Mouse (Mus musculus) heart, postnatal 0 days (tissue): ENCODE measurements around the gene Syt1. TPM values are rescaled to one million over a fixed set of nuclear protein-coding genes. Genes with fewer than 3 reads are reported as not detected.

ENCODE experiments used
- ATAC-seq: fragments of 200-750 bp; cut with Nextera tagmentation; 2 replicates; pipeline ENCODE4 v1.8.0; 2017; ENCODE audit warnings: low read depth, moderate number of reproducible peaks, moderate library complexity; ENCODE audit not compliant: insufficient read depth
- DNase-seq: peaks from one replicate; pipeline ENCODE4 v3.0.0-alpha.2; 2016; ENCODE audit warnings: low spot score
- H3K27ac ChIP-seq: fragments of 300-500 bp; sonication (generic); 2 replicates; pipeline ENCODE4 v1.5.1; 2014; ENCODE audit warnings: low read depth, mild to moderate bottlenecking
- H3K27me3 ChIP-seq: fragments of 300-500 bp; sonication (generic); 2 replicates; pipeline ENCODE4 v1.6.1; 2014; ENCODE audit warnings: low read length, mixed read lengths; ENCODE audit not compliant: control insufficient read depth, insufficient read depth
- H3K36me3 ChIP-seq: fragments of 300-500 bp; sonication (generic); replicated peaks from 2 replicates; pipeline ENCODE4 v1.6.1; 2014; ENCODE audit warnings: low read length, mixed read lengths; ENCODE audit not compliant: control insufficient read depth, insufficient read depth
- H3K4me1 ChIP-seq: fragments of 300-500 bp; sonication (generic); 2 replicates; pipeline ENCODE4 v1.6.1; 2014; ENCODE audit warnings: antibody characterized with exemption; ENCODE audit not compliant: control insufficient read depth, insufficient read depth
- H3K4me2 ChIP-seq: fragments of 300-500 bp; sonication (generic); 2 replicates; pipeline ENCODE4 v1.6.1; 2014; ENCODE audit warnings: low read depth, mild to moderate bottlenecking, low read length, moderate library complexity
- H3K4me3 ChIP-seq: fragments of 300-500 bp; sonication (generic); 2 replicates; pipeline ENCODE4 v1.5.1; 2014; ENCODE audit warnings: low read depth, low read length
- H3K9ac ChIP-seq: fragments of 300-500 bp; sonication (generic); replicated peaks from 2 replicates; pipeline ENCODE4 v1.6.1; 2014; ENCODE audit warnings: low read depth, low read length, mixed read lengths
- H3K9me3 ChIP-seq: fragments of 300-500 bp; sonication (generic); replicated peaks from 2 replicates; pipeline ENCODE4 v1.6.1; 2016; ENCODE audit warnings: low read length; ENCODE audit not compliant: control insufficient read depth
- CTCF ChIP-seq: IDR thresholded peaks from 2 replicates; pipeline ENCODE4 v1.5.1; 2016; ENCODE audit warnings: antibody characterized with exemption, control low read depth, low read depth
- EP300 ChIP-seq: IDR thresholded peaks from 2 replicates; pipeline ENCODE4 v1.6.1; 2016; ENCODE audit warnings: antibody characterized with exemption, low read depth
- WGBS: fragments of 180-500 bp; shearing (Covaris S2); extraction: QIAGEN DNeasy Blood & Tissue Kit; methylation state at CpG from one replicate; pipeline ENCODE4 v1.1.7; 2014; 5-methylcytosine and 5-hydroxymethylcytosine counted together
- polyA plus RNA-seq: library from polyadenylated mRNA; unstranded; fragments of >200 nt; fragmentation: Nextera tagmentation; extraction: Ambion mirVana; gene quantifications from 2 replicates; pipeline ENCODE4 v1.2.1, GENCODE M21; 2015
- total RNA-seq: library from RNA; depleted of rRNA; stranded (reverse); fragments of >200 nt; gene quantifications from 2 replicates; pipeline ENCODE4 v1.2.3, GENCODE M21; 2014; ENCODE audit warnings: low replicate concordance

The Syt1 gene
- total and polyA plus RNA-seq, 2 experiments from 2014 or later = 0.08 TPM; not detected in 1

DNA sequence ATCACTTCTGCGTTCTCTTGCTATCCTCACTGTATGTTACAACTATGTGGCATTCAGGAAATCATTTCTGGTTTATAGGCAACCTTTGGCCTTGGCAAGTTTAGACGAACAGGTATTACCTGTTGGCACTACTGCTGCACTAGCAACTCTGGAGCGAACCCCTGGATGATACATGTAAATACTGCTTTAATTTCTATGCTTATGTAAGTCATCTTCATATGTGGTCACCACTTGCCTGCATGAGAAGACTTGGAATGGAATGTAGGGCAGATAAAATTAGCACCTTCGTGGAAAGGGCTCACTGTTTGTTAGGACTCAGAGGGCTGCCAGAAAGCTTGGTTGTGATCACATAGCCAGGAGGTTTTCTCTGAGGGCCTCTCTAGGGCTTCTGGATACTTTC, 142.6 kb downstream of the Syt1 start:
- Histone ChIP-seq H3K27ac (no peak overlapping the region), H3K4me3 (no peak overlapping the region), H3K36me3 (no peaks in the 10 kb centered on the region), H3K9me3 (no peaks in the 10 kb centered on the region), H3K9ac (no peak overlapping the region), H3K27me3 (no peaks in the 10 kb centered on the region), H3K4me2 (no peak overlapping the region), H3K4me1 (peaks cover 14% of the 10 kb centered on the region)
- DNase-seq = no peak
- no peak for TF ChIP-seq EP300
- no peak for TF ChIP-seq CTCF
- no peak for ATAC-seq
- WGBS = 63% methylated on average over 4 of the region's 4 CpGs

DNA sequence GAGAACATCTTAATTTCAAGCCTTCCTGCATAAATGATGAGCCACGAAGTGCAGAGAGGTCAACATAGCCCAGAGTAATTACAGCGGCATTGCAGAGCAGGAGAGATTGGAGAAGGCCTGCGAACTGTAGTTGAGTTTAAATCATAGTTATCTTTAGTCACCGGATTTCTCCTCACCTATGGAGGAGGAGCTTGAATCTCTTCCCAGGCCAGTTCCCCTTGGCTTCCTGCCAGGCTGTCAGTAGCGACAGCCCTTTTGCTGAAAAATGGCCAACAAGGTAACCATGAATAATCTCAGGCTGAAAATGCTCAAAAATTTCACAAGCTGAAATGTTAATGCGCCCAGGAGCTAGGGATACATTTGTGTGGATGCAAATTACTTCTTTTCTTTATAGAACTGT, 143.6 kb downstream of the Syt1 start:
- no peaks in the 10 kb centered on the region for H3K27me3 ChIP-seq
- H3K4me3 ChIP-seq = no peak overlapping the region
- TF ChIP-seq CTCF = no peak
- TF ChIP-seq EP300 = no peak
- H3K36me3 ChIP-seq = no peaks in the 10 kb centered on the region
- no peak overlapping the region for H3K4me2 ChIP-seq
- no peaks in the 10 kb centered on the region for H3K9me3 ChIP-seq
- no peak overlapping the region for H3K27ac ChIP-seq
- 35% methylated on average over 6 of the region's 6 CpGs for WGBS
- H3K9ac ChIP-seq = no peak overlapping the region
- DNase-seq (no peak), ATAC-seq (no peak)
- H3K4me1 ChIP-seq = peaks cover 14% of the 10 kb centered on the region

DNA sequence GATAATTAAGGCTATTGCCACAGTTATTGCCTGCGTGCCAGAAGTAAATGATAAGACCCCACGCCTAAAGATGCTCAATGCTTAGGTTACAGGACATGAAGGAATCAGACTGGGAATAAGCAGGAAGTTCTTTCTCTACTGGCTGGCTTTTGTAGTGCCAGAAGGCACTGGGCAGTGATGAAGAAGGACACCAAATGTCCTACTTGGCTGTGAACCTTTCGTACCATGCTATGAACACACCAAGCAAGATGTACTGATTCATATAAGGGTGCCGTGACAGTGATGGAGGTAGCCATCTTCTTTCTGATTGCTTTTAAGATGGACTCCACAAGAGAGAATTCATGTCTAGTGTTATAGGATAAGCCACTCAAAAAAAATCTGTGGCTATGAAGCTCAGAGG, 145.2 kb downstream of the Syt1 start:
- TF ChIP-seq CTCF (no peak), EP300 (no peak)
- no peak overlapping the region for H3K4me2 ChIP-seq
- H3K9me3 ChIP-seq = no peaks in the 10 kb centered on the region
- no peaks in the 10 kb centered on the region for H3K36me3 ChIP-seq
- H3K4me3 ChIP-seq = no peak overlapping the region
- no peak overlapping the region for H3K27ac ChIP-seq
- H3K9ac ChIP-seq = no peak overlapping the region
- ATAC-seq = no peak
- H3K4me1 ChIP-seq = peaks cover 14% of the 10 kb centered on the region
- DNase-seq = no peak
- no peaks in the 10 kb centered on the region for H3K27me3 ChIP-seq
- 80% methylated on average over 4 of the region's 4 CpGs for WGBS

DNA sequence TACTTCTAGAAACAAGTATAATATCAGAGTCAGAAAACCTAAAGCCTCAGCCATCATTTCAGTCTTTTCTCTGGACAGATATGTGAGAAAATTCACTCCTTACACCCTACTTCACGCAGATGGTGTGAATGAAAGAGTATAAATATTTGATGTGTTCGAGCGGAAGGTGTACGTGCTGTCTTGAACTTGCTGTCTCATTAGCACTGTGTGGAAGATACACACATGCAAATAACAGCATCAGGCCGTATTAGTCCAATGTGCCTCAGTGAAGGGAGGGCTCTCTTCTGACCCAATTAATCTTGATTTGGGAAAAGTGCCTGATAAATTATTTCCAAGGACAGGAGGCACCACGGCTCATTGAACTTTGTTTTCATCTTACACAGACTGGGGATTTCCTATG, 154.8 kb downstream of the Syt1 start:
- TF ChIP-seq EP300 (no peak), CTCF (no peak)
- WGBS = 89% methylated on average over 6 of the region's 6 CpGs
- H3K36me3 ChIP-seq = no peaks in the 10 kb centered on the region

GRCm38 (mm10) chr10:108852757-108853156, 158.0 kb downstream of the Syt1 start:
- Histone ChIP-seq H3K4me3 (no peak overlapping the region), H3K9ac (no peak overlapping the region), H3K4me1 (no peaks in the 10 kb centered on the region), H3K9me3 (no peaks in the 10 kb centered on the region), H3K4me2 (no peak overlapping the region), H3K27me3 (no peaks in the 10 kb centered on the region), H3K36me3 (no peaks in the 10 kb centered on the region), H3K27ac (no peak overlapping the region)
- DNase-seq (no peak), ATAC-seq (no peak)
- TF ChIP-seq CTCF (no peak), EP300 (no peak)
- WGBS = 78% methylated on average over 4 of the region's 4 CpGs

More for the DNA sequence above, 154.8 kb downstream of the Syt1 start:
- H3K4me3 ChIP-seq = no peak overlapping the region
- DNase-seq = no peak
- no peak for ATAC-seq
- no peaks in the 10 kb centered on the region for H3K27me3 ChIP-seq
- H3K9ac ChIP-seq = no peak overlapping the region
- H3K27ac ChIP-seq = no peak overlapping the region
- no peaks in the 10 kb centered on the region for H3K4me1 ChIP-seq
- no peak overlapping the region for H3K4me2 ChIP-seq
- no peaks in the 10 kb centered on the region for H3K9me3 ChIP-seq

DNA sequence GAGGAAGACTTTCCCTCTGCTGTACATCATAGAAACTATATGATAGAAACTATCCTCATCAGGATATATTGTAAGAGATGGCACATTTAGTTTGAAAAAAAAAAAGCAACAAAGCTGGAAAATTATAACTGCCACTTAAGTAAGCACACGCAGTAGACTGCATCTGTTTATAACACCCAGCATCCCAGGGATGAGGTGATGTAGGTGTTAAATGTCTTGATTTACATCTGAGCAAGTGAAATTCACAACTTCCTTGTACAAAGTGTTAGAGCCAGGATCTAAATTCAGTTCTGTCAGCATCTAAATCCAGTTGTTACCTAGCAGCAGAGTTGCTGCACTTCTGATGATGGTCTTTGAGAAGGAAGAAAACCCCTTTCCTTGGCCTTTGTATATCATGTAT, 173.3 kb downstream of the Syt1 start:
- Histone ChIP-seq H3K9ac (no peak overlapping the region), H3K27ac (no peak overlapping the region), H3K27me3 (no peaks in the 10 kb centered on the region), H3K4me1 (no peaks in the 10 kb centered on the region), H3K4me3 (no peak overlapping the region), H3K4me2 (no peak overlapping the region), H3K9me3 (no peaks in the 10 kb centered on the region), H3K36me3 (no peaks in the 10 kb centered on the region)
- WGBS = 87% methylated on average over 1 of the region's 1 CpGs
- DNase-seq = no peak
- no peak for ATAC-seq
- TF ChIP-seq EP300 (no peak), CTCF (no peak)
